Mouse (Mus musculus) left cerebral cortex, adult 11 months (tissue): ENCODE measurements around the gene Rabgef1.
"Not testable (repeated sequence)": the region's sequence is repeated elsewhere in the genome, so short reads cannot be mapped to it uniquely, and the experiment has no call there.

Experiments
- DNase-seq: peaks from one replicate; pipeline ENCODE4 v3.0.0; 2022; ENCODE audit warnings: low spot score

Gene Rabgef1

GRCm38 (mm10) chr5:130216781-130217180, 45.2 kb downstream of the Rabgef1 start, which contains the start of gene Tmem248:
Gene Tmem248 (plus strand): TSS chr5:130217081.
- DNase-seq: no peak

- no peak for DNase-seq
Observed at GRCm38 (mm10) chr5:130217406-130217805, 45.8 kb downstream of the Rabgef1 start.

GRCm38 (mm10) chr5:130218336-130218735, 46.7 kb downstream of the Rabgef1 start:
- DNase-seq: no peak

- DNase-seq: no peak
Observed at GRCm38 (mm10) chr5:130221316-130221715, 49.7 kb downstream of the Rabgef1 start.

GRCm38 (mm10) chr5:130221760-130222145, 50.2 kb downstream of the Rabgef1 start:
- DNase-seq: no peak

- peak; percentile 87 for DNase-seq
Observed at GRCm38 (mm10) chr5:130222146-130223004, 50.8 kb downstream of the Rabgef1 start.

- no peak for DNase-seq
Observed at GRCm38 (mm10) chr5:130226790-130227189, 55.2 kb downstream of the Rabgef1 start.

GRCm38 (mm10) chr5:130228120-130228519, 56.5 kb downstream of the Rabgef1 start:
- no peak for DNase-seq

GRCm38 (mm10) chr5:130236302-130236701, 64.7 kb downstream of the Rabgef1 start:
- no peak for DNase-seq

GRCm38 (mm10) chr5:130239236-130239635, 67.6 kb downstream of the Rabgef1 start:
- no peak for DNase-seq

GRCm38 (mm10) chr5:130239856-130240255, 68.3 kb downstream of the Rabgef1 start:
- DNase-seq: no peak

- DNase-seq: no peak
Observed at GRCm38 (mm10) chr5:130241426-130241825, 69.8 kb downstream of the Rabgef1 start.

GRCm38 (mm10) chr5:130247823-130248222, 76.2 kb downstream of the Rabgef1 start:
- no peak for DNase-seq

GRCm38 (mm10) chr5:130254164-130255016, 82.8 kb downstream of the Rabgef1 start:
- DNase-seq: no peak

GRCm38 (mm10) chr5:130255017-130255720, 83.6 kb downstream of the Rabgef1 start, which contains the start of the genes Sbds and Tyw1:
Gene Sbds (minus strand): TSS chr5:130255530.
Gene Tyw1 (plus strand): TSS chr5:130255619.
- DNase-seq: peak; percentile 96

- DNase-seq: not testable (repeated sequence)
Observed at GRCm38 (mm10) chr5:130255799-130256525, 84.4 kb downstream of the Rabgef1 start.

GRCm38 (mm10) chr5:130256678-130257271, 85.2 kb downstream of the Rabgef1 start:
- peak; percentile 90 for DNase-seq

GRCm38 (mm10) chr5:130257303-130257702, 85.7 kb downstream of the Rabgef1 start:
- no peak for DNase-seq

GRCm38 (mm10) chr5:130263454-130263853, 91.9 kb downstream of the Rabgef1 start:
- no peak for DNase-seq
